Comparison of ENCODE assay signal across 10 mouse cellular contexts in genomic region chr10:34198061-34198460, GRCm38 (mm10). TPM values are rescaled to one million over a fixed set of nuclear protein-coding genes. Genes with fewer than 3 reads are reported as not detected.
A peak's percentile ranks its signal among the peaks of the same experiment; 100 is the strongest.
DNase-seq lines count a peak whose midpoint lies in the region; ATAC-seq lines count a peak whose summit lies in the region.
"Had no signal": no experiment of that assay in that cellular context is flagged by ENCODE, and none has a peak within 500 bp of the region (broad histone marks: within the 10 kb centered on the region; RNA-seq: fewer than 3 reads in every experiment).

No protein-coding gene starts in this region.

- H3K27ac ChIP-seq in heart, embryonic 10.5 days = no peak overlapping the region
- H3K27ac ChIP-seq in heart, embryonic 12.5 days (ENCODE audit: poor library complexity, severe bottlenecking) = peak overlapping the region; percentile 71
- H3K27ac ChIP-seq in kidney, embryonic 16.5 days (ENCODE audit: low read length) = peak overlapping the region; percentile 62
- H3K27ac ChIP-seq: neural tube, embryonic 12.5 days had no signal

- H3K4me1 ChIP-seq in heart, embryonic 10.5 days = peaks cover 19% of the 10 kb centered on the region
- H3K4me1 ChIP-seq in heart, embryonic 12.5 days (replicated peaks) = peaks cover 36% of the 10 kb centered on the region
- H3K4me1 ChIP-seq in kidney, embryonic 16.5 days (ENCODE audit: insufficient read depth, low read length) = peaks cover 14% of the 10 kb centered on the region
- H3K4me1 ChIP-seq: neural tube, embryonic 12.5 days had no signal

- H3K36me3 ChIP-seq in heart, embryonic 10.5 days = peaks cover 3% of the 10 kb centered on the region; the same call in 1 of the 2 replicates
- H3K36me3 ChIP-seq in heart, embryonic 12.5 days = no peaks in the 10 kb centered on the region
- H3K36me3 ChIP-seq in kidney, embryonic 16.5 days (ENCODE audit: insufficient read depth, low read length) = no peaks in the 10 kb centered on the region
- H3K36me3 ChIP-seq: neural tube, embryonic 12.5 days had no signal

- 25% methylated on average over 3 of the region's 3 CpGs for WGBS in heart, embryonic 10.5 days
- WGBS in heart, embryonic 12.5 days = 20% methylated on average over 3 of the region's 3 CpGs
- 17% methylated on average over 3 of the region's 3 CpGs for WGBS in kidney, embryonic 16.5 days

- 0 out of 2 replicates have a peak, but pooled peaks have one; percentile 67 for ATAC-seq in heart, embryonic 12.5 days (ENCODE audit: insufficient number of reproducible peaks, low FRiP score)
- ATAC-seq in kidney, embryonic 16.5 days (ENCODE audit: low FRiP score, low TSS enrichment) = peak; percentile 89
- ATAC-seq in megakaryocyte, adult 5-6 weeks (ENCODE audit: poor library complexity, severe bottlenecking) = peak; percentile 84

- peak overlapping the region; percentile 7 for H3K4me2 ChIP-seq in heart, embryonic 12.5 days
- H3K4me2 ChIP-seq in kidney, embryonic 16.5 days (replicated peaks; ENCODE audit: low read depth, low read length) = no peak overlapping the region
- H3K4me2 ChIP-seq: neural tube, embryonic 12.5 days had no signal

- H3K27me3 ChIP-seq in heart, embryonic 10.5 days (ENCODE audit: insufficient read depth, poor library complexity, severe bottlenecking) = no peaks in the 10 kb centered on the region
- no peaks in the 10 kb centered on the region for H3K27me3 ChIP-seq in heart, embryonic 12.5 days (replicated peaks)
- H3K27me3 ChIP-seq in kidney, embryonic 16.5 days (ENCODE audit: insufficient read depth, low read length) = no peaks in the 10 kb centered on the region
- H3K27me3 ChIP-seq: neural tube, embryonic 12.5 days had no signal

- no peak overlapping the region for H3K9ac ChIP-seq in heart, embryonic 12.5 days
- no peak overlapping the region for H3K9ac ChIP-seq in kidney, embryonic 16.5 days (replicated peaks; ENCODE audit: low read length)
- H3K9ac ChIP-seq: neural tube, embryonic 12.5 days had no signal

- H3K4me3 ChIP-seq in heart, embryonic 10.5 days = no peak overlapping the region
- no peak overlapping the region for H3K4me3 ChIP-seq in heart, embryonic 12.5 days
- H3K4me3 ChIP-seq in kidney, embryonic 16.5 days (ENCODE audit: low read length) = no peak overlapping the region
- H3K4me3 ChIP-seq: neural tube, embryonic 12.5 days had no signal

- DNase-seq in heart, adult 11 months = peak; percentile 97
- DNase-seq in heart, embryonic 10.5 days (ENCODE audit: low spot score) = no peak
- DNase-seq in gastrocnemius, postnatal 25 days = no peak
- DNase-seq in adrenal gland, postnatal 14 days = no peak
- DNase-seq in layer of hippocampus, adult 8-10 months (ENCODE audit: low spot score in 2 of 2) = no peak
- DNase-seq: thymus, adult 2 months had no signal

- no peaks in the 10 kb centered on the region for H3K9me3 ChIP-seq in heart, embryonic 10.5 days
- no peaks in the 10 kb centered on the region for H3K9me3 ChIP-seq in heart, embryonic 12.5 days (replicated peaks)
- peaks cover 3% of the 10 kb centered on the region; the same call in 1 of the 2 replicates for H3K9me3 ChIP-seq in kidney, embryonic 16.5 days (ENCODE audit: low read length)
- H3K9me3 ChIP-seq: neural tube, embryonic 12.5 days had no signal

RNA-seq across cellular contexts. Expression of gene Dse, which starts 9.5 kb away (rescaled TPM):
- 20.9 and 22.8 TPM in 2 replicates for polyA plus RNA-seq in heart, embryonic 10.5 days (2016; fragmentation: Nextera tagmentation; extraction: Ambion mirVana)
- polyA plus RNA-seq in heart, embryonic 12.5 days (2016; fragmentation: Nextera tagmentation; extraction: Ambion mirVana) = 19.9 and 22.0 TPM in 2 replicates
- polyA plus RNA-seq in kidney, embryonic 16.5 days (2015; fragmentation: Nextera tagmentation; extraction: Ambion mirVana) = 24.7 and 25.4 TPM in 2 replicates
- total RNA-seq in megakaryocyte, adult 5-6 weeks (2015) = 21.7 and 26.5 TPM in 2 replicates
- 28.5 and 32.6 TPM in 2 replicates for total RNA-seq in megakaryocyte, adult 5-6 weeks (2017)
- 1 to 10 TPM; 5.2 to 5.4 TPM for total RNA-seq in gastrocnemius, postnatal 25 days (2021)
- total RNA-seq in adrenal gland, postnatal 14 days (2021) = 10.9 and 12.2 TPM in 2 replicates
- total RNA-seq in layer of hippocampus, adult 8-10 months (2022) = 10 to 100 TPM in 1 of 4 experiments, 1 to 10 TPM in 3; 8.0 to 10.5 (median 8.3) TPM
